Comparison of ENCODE assay signal across 15 mouse cellular contexts in genomic region chr16:46769383-46769782, GRCm38 (mm10).
DNase-seq lines count a peak whose midpoint lies in the region; ATAC-seq lines count a peak whose summit lies in the region.
"Had no signal": no experiment of that assay in that cellular context is flagged by ENCODE, and none has a peak within 500 bp of the region (broad histone marks: within the 10 kb centered on the region; RNA-seq: fewer than 3 reads in every experiment).

No protein-coding gene starts in this region.

- no peaks in the 10 kb centered on the region for H3K27me3 ChIP-seq in midbrain, embryonic 12.5 days

- no peaks in the 10 kb centered on the region for H3K9me3 ChIP-seq in midbrain, embryonic 12.5 days

- no peak overlapping the region for H3K27ac ChIP-seq in midbrain, embryonic 12.5 days (replicated peaks)

- ATAC-seq in midbrain, embryonic 12.5 days (ENCODE audit: low FRiP score, low read depth) = peak; percentile 93
- no peak for ATAC-seq in CD4-positive, CD25-positive, alpha-beta regulatory T cell, adult 4 months
- ATAC-seq: activated CD4-positive, CD25-positive, alpha-beta regulatory T cell, adult 4 months; inflammation-experienced regulatory T-cells, adult 6 months had no signal

- no peak overlapping the region for H3K9ac ChIP-seq in midbrain, embryonic 12.5 days (replicated peaks)

- H3K4me3 ChIP-seq in midbrain, embryonic 12.5 days = no peak overlapping the region

- peak; percentile 4 for DNase-seq in embryo, embryonic 10.5 days (ENCODE audit: low spot score)
- no peak for DNase-seq in embryo, embryonic 9.5 days (ENCODE audit: extremely low spot score)
- peak; percentile 2 to 9 for DNase-seq in right cerebral cortex, adult 2 months (ENCODE audit: low spot score in 2 of 2)
- no peak for DNase-seq in right cerebral cortex, postnatal 25 days
- DNase-seq in heart, adult 18-20 months = no peak
- no peak for DNase-seq in heart, adult 11 months
- DNase-seq: cerebellum, adult 11 months; liver; lung, adult 18-20 months; lung, postnatal 4 days; thymus, adult 2 months had no signal

- 0 out of 2 replicates have a peak overlapping the region, but pooled peaks have one; percentile 5 for H3K4me2 ChIP-seq in midbrain, embryonic 12.5 days (replicated peaks)

- WGBS in midbrain, embryonic 12.5 days = 18% methylated on average over 4 of the region's 4 CpGs

- peaks cover 4% of the 10 kb centered on the region; the same call in 1 of the 2 replicates for H3K4me1 ChIP-seq in midbrain, embryonic 12.5 days

- H3K36me3 ChIP-seq in midbrain, embryonic 12.5 days = no peaks in the 10 kb centered on the region

Comparison
In these comparisons a context has a peak if more than half of its experiments do, and no peak if none do; other contexts are left out.
1. DNase-seq: peak in embryo, embryonic 10.5 days (single experiment) and right cerebral cortex, adult 2 months (2 of 2); none in embryo, embryonic 9.5 days (single experiment), right cerebral cortex, postnatal 25 days (single experiment), heart, adult 18-20 months (0 of 2) and heart, adult 11 months (single experiment).